Mouse (Mus musculus) fat pad, adult 2 months (tissue): ENCODE data around the gene Dbn1.

Source experiments
- DNase-seq: peaks from one replicate; pipeline ENCODE4 v3.0.0-alpha.2; 2011; ENCODE audit warnings: low read depth, low spot score; ENCODE audit errors: extremely low read depth

The Dbn1 gene

DNA sequence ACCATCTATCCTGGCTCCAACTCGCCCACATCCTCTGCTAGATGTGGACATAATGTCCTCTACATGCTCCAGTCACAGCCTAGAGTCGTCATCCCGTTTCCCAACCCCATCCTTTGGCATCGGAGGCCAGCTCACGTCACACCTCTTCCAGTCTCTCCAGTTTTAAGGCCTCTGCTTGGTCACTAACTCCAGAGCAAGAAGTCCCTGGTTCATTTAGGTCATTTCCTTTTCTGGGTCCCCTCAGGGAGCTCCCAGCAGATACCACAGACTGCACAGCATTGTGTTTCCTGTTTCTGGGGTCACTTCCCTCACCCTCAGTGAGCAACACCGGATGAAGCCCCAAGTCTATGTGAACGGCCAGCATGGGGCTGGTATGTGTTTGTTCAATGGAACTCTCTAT, 8.9 kb downstream of the Dbn1 start:
- DNase-seq = no peak

DNA sequence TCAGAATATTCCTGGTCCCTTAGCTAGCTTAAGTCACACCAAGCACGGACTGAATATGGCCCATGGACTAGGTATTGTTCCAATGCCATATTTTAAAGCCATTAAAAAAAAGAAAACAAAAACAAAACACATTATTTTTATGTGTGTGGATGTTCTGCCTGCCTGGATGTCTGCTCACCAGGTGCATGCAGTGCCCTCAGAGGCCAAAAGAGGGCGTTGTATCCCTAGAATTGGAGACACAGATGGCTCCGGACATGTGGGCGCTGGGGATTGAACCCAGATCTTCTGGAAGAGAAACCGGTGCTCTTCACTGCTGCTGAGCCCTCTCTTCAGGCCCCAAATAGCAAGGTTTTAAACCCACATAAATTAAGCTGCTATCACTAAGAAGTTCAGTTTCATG, 9.9 kb downstream of the Dbn1 start:
- no peak for DNase-seq

DNA sequence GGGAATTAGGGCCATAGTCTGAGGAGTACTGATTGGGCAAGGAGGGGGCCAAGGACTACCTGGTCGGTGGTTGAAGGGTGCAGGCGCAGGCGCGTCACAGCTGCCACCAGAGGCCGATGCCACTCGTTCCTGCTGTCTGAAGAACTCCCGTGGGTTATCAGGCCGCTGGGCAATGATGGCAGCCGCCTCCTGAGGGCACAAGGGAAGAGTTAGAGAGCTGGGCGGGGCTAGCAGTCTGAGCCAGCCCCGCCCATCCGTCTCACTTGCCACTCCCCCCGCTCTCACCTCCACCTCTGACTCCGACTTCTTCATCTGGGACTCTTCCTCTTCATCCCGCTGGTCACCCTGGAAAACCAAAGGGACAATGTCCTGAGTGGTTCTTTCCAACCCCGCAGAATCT, 10.4 kb downstream of the Dbn1 start:
- no peak for DNase-seq

DNA sequence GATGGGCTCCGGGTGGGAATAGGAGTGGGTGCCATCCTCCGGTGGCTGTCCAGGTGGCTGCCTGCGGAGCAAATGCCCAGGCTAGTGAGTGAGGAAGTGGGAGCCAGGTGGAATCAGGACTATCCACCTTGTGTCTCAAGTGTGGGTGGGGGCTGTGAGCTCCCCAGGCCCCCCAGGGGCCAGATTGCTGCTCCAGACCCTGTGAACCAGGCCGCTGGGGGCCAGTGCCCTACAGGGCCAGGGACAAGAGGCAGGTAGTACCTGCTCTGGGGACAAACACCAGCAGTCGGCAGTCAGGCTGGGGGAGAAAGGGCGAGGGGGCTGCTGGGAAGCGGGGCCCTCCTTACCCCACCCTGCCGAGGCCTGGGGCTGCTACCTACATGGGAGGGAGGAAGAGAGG, 11.7 kb downstream of the Dbn1 start:
- no peak for DNase-seq

DNA sequence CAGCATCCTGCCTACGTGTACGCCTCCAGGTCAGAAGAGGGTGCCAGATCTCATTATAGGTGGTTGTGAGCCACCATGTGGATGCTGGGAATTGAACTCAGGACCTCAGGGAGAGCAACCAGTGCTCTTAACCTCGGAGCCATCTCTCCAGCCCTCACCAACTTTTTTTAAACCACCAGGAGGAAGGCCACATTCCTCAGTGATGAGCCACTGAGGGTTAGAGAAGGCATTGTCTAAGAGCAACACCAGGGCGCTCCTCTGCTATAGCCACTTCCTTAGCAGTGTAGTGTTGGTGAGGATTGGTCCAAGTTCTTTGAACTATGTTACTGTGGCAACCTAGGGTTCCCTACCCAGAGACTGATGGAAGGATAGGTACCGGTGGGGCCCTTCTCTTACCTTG, 12.2 kb downstream of the Dbn1 start:
- DNase-seq = no peak

DNA sequence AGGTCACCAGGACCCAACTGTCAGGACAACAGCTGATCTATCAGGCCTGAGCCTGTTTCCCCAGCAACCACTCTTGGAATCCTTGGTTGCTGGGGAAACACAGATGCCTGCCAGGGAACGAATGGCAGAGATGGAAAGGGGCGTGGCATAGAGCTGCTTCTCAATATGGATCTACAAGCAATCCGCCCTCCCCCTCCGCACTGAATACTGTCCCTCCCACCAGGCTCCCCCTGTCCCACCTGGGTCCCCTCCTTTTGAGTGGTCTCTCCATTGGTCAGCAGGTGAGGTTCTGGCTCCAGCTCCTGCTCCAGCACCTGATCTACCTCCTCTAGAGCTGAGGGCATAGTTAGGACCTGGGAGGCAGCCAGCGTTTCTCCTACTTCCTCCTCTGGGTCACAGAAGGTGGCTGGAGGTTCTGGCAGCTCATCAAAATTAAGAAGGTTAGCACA, 13.3 kb downstream of the Dbn1 start:
- no peak for DNase-seq

DNA sequence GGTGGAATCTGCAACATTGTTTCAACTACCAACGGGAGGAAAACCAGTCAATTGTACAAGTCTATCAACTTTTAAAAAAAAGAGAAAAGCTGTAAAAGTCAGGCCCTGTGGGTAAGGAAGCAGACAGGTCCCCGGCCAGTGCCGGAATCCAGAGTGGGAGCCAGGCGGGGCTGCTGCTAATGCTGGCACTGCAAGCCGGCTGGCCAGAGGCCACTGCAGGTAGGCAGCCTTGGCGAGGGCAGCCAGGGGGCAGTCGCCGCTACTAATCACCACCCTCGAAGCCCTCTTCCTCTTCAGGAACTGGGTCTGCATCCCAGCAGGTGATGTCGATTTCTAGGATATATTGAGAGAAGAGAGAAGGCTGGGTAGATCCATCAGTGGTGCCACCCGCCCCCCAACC, 13.9 kb downstream of the Dbn1 start:
- DNase-seq = no peak

DNA sequence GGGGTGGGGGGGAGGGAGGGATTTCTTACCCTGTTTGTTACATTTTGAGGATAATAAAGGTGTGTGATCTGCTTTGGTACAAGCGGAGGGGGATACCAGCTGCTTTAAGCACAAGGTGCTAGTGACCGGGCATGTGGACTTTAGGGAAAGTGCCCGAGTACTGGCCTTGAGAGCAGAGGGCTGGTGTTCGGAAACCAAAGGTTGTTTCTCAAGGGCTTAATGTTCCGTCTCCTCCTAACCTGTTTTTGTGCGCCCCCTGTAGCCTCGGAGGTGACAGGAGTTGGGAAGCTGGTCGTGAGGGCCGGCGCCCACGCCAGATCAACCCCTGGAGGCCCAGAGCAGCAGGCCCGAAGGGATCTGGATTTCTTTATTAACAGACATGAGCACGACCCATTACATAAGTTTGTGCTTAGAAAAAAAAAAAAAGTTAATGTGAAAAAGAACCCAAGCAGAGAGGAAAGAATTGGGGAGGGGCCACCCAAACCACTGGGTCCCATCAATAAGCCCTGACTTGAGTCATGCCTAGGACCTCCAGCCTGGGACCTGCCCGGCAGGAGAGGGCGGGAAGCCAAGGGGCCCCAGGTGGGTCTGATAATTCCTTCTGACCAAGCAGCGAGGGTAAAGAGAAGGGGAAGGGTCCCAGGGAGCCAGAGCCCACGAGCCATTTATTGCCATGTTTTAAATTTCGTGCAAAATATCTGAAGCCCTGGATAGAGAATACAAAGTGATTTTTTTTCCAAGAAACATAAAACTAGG, 14.7 kb downstream of the Dbn1 start:
- DNase-seq = no peak

DNA sequence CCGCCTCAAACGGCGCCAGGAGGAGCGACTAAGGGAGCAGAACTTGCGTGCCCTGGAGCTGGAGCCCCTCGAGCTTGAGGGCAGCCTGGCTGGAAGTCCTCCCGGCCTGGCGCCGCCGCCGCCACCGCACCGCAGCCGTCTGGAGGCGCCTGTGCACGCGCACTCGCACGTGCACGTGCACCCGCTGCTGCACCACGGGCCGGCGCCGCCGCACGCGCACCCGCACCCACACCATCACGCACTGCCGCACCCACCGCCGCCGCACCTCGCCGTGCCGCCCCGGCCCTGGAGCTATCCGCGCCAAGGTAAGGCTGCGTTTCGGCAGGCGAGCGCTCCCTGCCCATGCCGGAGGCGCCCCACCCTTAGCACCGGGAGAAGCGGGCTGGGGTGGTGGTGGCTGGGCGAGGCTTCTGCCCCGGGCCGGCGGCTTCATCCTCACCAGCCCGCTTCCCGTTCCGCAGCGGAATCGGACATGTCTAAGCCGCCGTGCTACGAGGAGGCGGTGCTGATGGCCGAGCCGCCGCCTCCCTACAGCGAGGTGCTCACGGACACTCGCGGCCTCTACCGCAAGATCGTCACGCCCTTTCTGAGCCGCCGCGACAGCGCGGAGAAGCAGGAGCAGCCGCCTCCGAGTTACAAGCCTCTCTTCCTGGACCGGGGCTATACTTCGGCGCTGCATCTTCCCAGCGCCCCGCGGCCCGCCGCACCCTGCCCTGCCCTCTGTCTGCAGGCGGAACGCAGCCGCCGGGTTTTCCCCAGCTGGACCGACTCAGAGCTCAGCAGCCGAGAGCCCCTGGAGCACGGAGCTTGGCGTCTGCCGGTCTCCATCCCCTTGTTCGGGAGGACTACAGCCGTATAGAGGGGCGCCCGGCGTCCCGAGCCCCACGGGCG, 15.5 kb downstream of the Dbn1 start:
- DNase-seq = no peak

DNA sequence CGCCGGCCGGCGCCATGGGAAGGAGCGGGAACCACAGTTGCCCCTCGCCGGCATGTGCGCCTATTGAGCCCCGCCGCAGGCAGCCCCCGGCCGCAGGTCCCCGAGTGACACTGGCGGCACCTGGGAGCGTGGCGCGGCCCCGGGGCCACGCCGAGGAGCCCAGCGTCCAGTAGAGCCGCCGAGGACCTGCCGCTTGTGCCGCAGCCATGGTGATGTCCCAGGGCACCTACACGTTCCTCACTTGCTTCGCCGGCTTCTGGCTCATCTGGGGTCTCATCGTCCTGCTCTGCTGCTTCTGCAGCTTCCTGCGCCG, 16.1 kb downstream of the Dbn1 start:
- DNase-seq = no peak

DNA sequence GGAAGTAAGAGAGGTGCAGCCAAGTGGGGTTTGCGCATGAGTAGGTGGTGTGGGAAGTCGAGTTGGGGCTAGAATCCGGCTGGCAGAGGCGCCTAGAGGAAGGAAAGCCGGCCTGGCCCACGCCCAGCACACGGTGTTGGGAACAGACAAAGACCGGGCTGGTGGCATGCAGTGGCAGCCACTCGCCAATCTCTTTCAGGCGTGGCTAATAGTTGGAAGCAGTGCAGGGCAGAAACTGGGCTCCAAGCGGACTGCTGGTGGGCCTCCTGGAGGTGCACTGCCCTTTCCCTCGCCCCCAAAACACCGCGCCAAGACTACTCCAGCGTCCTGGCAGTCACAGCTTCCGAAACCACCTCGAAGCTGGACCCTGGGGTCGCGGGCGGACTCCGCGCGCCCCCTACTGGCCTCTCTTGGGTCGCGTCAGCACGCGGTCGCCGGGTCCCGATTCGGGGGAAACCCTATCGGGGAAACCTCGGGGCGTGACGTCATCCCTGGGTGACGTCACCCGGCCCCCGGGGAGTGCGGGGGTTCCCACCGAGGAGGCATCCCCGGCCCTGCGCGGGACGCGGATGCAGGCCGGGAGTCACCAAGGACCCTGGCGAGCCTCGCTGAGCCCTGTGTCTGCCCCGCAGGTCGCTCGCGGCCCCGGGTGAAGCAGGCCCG, 16.6 kb downstream of the Dbn1 start:
- no peak for DNase-seq

DNA sequence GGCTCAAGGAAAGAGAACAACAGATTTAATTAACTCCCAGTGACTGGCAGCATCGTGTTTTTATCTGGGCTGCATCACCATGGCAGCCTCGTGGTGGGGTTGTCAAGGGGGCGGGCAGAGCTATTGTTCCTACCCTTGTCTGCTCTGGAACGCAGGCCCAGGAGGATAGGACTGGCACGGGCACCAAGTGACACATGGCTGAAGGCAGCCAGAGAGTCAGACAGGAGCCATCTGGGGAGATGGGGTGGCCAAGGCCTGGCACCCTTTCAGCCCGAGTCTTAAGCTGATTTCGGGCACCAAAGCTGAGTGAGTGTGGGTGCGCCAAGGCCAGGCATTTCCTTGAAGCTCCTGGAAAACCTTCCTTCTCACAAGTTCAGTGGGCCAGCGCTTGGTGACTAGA, 17.5 kb downstream of the Dbn1 start:
- no peak for DNase-seq

DNA sequence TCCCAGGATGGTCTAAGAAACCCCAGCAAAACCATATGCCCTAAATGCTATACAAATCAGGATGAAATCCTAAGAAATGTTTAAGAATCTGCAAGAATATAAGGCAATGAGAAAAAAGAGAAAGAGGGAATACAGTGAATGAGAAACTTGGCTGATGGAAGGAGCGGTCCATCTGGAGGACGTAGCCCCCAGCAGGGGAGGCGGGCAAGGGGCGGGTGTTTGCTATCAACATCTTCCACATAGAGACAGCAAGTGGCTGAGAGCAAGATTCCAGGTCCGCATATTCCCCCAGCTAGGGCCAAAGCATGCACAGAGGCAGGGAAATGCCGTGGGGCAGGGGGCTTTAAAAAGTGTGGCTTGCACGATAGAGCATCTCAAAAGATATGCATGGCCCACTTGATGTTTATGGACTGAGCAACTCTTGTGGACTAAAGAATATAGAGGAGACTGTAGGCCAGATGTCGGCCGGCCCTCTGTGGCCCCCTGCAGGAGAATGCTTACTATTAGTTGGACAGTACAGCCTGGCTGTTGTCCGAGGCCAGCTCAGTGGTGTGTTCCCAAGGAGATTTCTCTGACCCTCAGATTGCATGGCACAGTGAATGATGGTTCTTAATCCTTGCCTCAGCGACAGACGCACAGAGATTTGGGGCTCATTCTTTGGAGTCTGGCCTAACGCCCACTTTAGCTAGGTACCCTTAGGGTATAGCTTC, 18.9 kb downstream of the Dbn1 start:
- no peak for DNase-seq

DNA sequence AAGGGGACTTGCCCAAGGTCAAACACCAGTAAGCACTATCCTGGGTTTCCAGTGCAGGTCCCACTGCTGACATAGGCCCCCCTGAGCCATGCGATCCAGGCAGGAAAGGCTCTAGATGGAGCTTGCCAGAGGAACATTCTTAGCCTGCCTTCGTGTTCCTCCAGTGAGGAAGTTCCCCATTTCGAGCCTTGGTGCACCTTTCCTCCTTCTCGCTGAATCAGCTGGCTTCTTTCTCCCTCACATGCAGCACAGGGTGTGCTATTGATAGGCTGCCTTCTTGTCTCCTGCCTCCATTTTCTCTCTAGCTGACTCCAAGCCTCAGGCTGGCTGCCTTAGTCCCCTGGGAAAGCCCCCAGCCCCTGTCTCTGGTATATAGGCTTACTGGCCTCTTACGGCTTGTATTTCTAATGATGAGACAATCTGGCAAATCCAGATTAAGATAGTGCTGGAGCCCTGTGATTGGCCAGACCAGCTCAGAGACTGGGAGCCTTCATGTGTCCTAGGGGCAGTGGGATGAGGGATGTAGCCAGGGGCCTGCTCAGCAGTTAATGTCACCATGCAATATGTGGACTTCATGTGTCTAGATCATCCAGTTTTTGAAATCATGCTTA, 22.0 kb downstream of the Dbn1 start:
- DNase-seq = no peak

DNA sequence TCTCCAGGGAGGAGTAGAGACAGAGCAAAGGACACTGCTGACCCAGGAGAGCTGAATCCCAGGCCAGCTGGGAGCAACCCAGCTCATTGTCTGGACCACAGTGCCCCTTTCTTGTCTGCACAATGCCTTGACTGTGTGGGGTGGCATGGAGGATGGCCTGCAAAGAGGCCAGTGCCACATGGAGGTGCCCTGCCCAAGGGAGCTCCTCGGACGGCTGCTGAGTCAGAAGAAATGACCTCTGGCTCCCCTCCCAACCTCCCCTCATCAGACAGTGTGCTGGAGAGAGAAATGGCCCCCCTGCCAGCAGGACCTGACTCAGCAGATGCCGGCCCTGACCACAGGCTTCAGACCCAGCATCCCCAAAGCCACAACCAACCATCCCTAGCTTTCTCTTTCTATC, 22.7 kb downstream of the Dbn1 start:
- DNase-seq = no peak

DNA sequence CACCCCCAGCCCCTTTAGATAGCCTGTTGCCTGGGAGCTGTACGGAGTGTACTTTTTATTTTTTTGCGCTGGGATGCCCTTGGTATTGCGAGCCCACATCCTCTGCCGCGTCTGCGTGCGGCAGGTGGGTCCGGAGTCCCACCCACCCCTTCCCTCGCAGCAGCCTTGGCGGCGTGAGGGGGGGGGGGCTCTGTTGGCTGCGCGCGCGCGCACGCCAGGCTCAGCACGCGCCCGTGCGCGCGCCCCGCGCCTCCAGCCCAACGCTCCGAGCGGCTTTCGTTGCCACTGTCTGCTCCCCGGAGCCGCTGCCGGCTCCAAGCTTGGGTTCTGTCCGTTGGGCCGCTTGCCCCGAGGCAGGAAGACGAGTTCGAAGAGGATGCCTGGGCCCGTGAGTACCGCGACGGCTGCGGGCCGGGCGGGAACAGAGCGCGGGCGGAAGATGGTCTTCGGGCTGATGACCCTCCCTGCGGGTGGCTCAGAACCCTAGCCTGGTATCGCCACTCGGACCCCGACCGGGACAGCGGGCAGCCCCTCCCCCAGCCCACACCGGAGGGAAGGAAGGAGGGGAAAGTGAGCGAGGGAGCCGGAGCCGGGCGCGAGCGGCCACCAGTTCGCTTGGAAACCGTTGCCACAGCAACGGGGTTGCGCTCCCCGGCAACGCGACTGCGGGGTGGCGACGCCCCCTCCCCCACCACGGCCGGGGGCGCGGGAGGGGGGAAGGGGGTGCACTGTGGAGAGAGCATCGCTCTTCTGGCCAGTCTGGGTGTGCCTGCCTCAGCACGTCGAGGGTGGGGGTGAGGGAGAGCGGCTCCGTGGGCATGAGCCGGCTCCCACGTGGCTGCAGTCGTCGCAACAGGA, 23.7 kb downstream of the Dbn1 start, which contains the start of gene Prr7:
Gene Prr7, plus strand, starts transcription at position 241 of the 858 bp plus-strand sequence.
- DNase-seq = no peak

DNA sequence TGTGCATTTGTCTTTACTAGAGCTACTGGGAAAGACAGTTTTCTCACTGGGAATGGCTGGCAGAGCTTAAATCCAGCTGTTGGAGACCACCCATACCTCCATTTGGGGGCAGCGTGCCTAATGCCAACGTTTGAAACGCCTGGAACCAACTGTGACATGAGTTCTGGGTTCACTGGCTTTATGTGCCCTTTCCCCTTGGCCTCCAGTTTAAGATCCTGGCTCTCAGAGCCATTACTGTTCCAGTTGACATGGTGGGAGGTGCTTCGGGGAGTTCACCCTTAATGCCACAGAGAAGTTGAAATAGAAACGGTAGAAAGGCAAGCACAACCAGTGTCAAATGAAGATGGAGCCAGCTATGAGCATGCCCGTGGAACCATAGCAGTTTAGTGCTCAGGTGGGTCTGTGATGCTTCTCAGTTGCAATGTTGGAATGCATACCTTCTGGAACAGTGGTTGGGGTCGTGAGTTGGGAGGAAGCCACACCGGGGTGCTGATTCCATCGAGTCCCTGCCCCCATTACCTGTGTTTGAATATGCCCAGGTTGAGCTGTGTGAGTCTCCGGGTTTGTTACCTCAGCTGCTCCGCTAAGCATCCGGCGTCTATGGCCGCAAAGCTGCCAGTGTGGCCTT, 24.4 kb downstream of the Dbn1 start:
- DNase-seq = no peak

DNA sequence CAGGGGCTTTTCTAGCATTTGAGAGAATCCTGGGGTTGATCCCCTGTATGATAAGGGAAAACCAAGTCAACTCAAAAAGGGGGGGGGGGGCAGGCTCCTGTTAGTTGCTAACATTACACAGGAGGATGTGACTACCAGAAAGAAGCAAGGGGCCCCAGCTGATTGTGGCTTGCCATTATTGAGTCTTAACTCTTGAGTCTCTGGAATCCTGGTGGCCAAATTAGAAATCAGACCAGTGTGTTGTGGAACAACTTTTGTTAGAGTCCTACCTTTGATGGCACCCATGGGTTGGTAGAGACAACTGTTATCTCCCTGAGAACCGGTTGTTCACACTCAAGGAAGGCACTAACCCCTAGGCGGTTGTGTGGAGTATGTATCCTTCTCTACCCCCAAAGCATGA, 24.9 kb downstream of the Dbn1 start:
- no peak for DNase-seq

DNA sequence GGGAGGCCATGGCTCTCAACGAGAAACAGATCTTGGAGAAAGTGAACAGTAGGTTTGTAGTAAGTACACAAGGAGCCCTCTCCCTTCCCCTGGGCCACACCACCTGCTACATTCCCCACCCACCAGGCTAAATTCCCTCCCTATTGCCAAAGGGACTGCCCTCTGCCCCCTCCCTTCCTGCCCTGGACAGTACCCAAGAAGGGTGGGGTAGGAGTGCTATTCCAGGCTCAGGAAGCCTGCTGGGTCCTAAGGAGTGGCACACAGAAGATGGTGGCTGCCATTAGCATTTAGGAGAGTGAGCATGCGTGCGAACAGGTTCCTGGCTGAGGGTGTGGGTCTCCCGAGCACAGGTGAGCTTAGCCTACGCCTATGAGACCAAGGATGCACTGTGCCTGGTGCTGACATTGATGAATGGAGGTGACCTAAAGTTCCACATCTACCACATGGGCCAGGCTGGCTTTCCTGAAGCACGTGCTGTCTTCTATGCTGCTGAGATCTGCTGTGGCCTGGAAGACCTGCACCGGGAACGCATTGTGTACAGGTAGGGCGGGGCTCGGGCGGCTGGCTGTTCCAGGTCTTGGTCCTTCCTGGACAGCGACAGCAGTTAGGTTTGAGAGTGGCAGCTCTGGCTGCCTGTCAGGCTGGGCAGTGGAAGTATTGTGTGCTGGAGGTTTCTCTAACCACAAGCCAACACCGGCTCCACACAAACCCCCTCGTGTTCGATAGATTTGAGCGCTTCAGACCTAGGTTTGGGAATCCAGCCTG, 35.9 kb downstream of the Dbn1 start:
- no peak for DNase-seq
